Mouse (Mus musculus): Measurements from ENCODE around the gene Cipc.

Cipc gene

GRCm38 (mm10) chr12:86946862-86947574, at the start of gene Cipc:
Cipc (plus strand) TSS chr12:86947043.
- DNase-seq, result peak; percentile 97 to 99

DNA sequence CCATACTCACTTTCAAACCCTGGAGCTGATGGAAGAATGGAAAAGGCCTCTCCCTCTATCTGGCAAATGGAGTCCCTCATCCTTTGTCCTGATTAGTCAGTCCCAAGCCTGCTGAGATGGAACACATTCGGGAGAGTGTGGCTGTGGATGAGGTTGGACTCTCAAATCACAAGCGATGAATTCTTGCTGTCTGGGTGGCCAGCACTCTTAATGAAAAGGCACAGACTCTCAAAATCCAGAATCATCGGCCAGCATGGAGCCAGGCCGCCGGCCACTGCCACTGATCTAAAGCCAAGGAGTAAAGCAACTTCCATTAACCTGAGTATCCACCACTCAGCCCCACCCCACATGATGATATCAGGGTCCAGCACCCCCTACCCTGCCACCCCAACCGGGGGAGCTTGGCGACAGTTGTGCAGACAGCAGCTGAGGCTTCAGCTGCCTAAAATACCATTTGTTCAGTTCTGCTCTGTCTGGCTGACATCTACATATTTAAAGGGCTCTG, 49.0 kb upstream of the Cipc start:
- DNase-seq, result peak in 1 of 2 experiments; percentile 29

- DNase-seq, result no peak
These were observed 48.4 kb upstream of the Cipc start for GRCm38 (mm10) chr12:86898448-86898847.

DNA sequence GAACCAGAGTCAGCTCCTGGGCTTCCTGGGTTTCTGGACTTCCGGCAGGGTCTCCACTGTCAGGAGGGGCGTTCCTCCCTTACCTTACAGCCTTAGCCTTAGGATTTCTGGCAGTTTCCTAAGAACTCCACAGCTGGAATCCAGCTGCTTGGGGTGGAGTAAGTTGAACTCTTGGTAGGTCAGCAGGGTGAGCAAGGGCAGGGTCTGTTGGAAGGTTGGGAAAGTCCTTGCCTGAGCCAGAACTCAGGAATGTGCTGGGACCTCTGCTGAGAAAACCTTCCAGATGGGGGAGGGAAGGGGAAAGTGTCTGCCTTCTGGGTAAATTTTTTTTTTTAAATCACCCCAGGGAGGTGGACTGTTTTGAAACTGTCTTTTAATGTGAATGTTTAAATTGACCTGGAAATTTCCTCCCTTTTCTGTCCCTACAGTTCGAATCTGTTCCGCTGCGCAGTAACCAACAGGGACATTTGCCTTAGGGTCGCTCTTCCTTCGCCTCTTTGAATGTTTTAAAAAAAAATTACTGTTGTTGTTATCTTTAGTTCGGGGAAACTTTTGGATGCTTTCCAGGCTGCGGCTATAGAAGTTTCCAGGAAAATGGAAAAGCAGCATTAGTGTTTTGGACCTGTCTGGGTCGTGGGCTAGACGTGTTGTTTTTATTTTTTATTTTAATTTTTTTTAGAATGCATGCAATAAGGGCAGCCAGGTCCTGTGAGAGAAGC, 47.2 kb upstream of the Cipc start:
- peak; percentile 69 to 77 for DNase-seq

DNA sequence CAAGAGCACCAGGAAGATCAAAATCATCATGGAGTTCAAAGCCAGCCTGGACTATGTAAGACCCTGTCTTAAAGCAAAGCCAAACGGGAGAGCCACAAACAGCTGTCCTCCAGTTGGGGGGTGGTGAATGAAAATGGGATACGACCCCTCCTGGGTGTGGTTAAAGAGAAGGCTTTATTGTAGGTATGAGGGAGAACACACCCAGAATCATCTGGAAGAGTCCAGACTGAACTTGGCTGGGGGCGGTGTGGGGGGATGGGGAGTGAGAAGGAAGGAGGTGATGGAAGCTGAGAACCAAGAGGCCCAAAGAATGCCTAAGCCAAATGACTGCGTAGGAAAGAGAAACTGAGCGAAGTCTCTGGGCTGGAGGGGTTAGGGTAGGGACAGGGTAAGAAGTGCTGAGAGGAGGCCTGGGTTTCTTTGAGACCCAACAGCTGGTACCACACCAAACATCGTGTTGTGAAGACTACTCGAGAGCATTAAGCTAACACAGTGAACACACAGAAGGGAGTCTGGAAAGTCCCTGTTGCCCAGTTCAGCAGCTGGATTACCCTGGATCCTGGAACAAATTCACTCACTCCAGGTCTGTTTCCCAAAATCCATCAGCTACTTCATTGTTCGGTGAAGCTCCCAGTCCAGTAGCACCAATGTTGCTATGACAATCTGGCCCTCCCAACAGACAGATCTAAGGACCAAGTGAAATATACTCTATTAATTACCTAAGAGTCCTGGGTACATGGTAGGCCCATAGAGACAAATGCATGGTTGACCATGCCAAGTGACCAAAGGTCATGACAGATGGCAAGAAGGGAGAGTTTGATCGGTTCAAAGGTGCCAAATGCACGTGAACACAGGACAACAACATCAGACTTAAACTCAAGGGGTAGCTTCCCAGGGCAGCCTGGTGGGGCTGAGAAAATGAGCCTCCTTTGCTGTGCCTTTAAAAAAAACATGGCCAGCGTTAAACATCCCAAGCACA, 42.7 kb upstream of the Cipc start:
- DNase-seq, result no peak

GRCm38 (mm10) chr12:86905203-86905602, 41.6 kb upstream of the Cipc start:
- DNase-seq, result peak; percentile 69 to 79

DNA sequence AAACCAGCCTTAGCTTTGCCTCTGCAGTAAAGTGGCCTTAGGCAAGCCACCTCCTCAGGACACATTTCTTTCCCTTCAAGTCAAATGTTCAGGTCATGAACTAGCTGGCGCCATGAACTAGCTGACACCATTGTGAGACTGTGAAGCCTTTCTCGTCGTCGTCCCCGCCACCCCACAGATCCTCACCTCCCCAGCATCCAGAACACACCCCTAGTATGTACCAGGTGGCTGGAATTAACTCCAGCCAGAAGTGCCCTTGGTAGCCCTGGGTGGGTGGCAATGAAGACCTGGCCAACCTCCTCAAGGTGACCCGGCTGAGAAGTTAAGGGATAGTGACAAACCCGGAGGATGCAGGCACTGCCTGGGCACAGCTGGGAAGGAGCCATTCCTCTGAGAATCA, 41.0 kb upstream of the Cipc start:
- no peak for DNase-seq

GRCm38 (mm10) chr12:86906395-86906794, 40.4 kb upstream of the Cipc start:
- peak; percentile 92 for DNase-seq

GRCm38 (mm10) chr12:86911482-86911931, 35.3 kb upstream of the Cipc start:
- peak; percentile 58 to 62 for DNase-seq

- DNase-seq, result peak in 1 of 2 experiments; percentile 51
These were observed 34.3 kb upstream of the Cipc start for GRCm38 (mm10) chr12:86912335-86913093.

DNA sequence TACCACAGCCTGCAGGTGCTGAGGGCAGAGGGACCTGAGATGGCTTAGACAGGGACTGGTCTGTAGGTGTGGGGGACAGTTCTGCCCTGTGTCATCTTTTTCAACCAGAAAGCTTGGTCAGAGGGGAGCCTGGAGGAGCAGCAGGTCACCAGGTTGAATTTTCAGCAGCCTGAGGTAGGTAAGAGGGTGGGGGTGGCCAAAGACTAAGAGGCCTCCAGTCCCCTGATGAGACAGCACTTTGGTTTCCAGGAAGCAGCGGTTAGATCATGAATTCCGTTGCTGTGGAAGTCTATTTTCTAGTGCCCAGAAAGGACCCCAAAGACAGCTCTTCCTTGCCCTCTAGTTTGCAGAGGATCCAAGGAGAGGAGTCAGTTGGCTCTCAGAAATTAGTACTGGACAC, 32.5 kb upstream of the Cipc start:
- DNase-seq, result no peak

GRCm38 (mm10) chr12:86914756-86915155, 32.1 kb upstream of the Cipc start:
- DNase-seq, result no peak

DNA sequence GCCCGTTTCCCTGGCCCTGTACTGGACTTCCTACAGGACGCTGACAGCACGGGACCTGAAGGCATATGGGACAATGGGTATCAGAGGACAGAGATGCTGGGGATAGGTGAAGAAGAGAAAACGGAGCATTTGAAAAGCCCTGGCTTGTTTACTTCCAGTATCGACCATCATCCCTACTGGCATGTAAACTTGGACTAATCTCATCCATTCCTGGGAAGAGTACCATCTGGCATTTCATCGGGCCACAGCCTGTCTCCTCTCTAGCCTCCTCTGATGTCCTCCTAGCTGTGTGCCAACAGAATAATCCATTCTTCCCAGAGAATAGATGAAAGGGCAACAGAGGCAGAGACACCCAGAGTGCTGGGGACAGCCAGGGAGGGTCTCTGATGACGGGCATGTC, 31.2 kb upstream of the Cipc start:
- DNase-seq, result no peak

DNA sequence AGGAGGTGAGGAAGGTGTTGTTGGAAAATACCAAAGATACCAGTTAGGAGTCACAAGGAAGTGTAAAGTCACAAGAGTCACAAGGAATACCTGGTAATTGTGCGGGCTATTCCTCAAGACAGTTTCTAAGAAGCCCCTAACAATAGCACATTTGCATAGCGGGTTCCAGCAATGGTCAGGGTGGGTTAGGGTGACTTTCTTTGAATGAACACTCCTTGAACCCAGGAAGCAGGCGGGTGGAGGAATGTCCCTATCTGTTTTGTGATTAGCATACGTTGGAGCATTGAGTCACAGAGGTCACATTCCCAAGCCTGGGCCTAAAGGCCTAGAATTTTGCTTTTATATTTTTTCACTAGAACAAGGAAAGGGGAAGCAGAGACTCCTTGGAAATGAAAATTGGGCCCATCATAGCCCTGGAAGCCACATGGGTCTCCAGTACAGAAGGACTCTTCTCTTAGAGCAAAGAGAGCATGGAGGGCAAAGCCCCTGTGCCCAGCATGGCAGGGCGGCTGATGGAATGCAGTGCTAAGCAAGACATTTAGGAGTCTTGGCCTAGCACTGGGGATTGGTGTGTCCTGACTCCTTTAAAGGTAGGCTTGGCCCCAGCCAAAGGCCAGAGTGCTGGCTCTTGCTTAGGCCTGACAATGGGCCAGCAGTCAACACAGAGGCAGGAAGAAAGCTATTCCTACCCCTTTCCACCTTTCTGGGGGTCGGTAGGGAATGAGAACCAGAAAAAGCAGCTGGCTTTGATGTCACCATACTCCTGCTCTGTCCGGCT, 29.9 kb upstream of the Cipc start:
- DNase-seq, result no peak

DNA sequence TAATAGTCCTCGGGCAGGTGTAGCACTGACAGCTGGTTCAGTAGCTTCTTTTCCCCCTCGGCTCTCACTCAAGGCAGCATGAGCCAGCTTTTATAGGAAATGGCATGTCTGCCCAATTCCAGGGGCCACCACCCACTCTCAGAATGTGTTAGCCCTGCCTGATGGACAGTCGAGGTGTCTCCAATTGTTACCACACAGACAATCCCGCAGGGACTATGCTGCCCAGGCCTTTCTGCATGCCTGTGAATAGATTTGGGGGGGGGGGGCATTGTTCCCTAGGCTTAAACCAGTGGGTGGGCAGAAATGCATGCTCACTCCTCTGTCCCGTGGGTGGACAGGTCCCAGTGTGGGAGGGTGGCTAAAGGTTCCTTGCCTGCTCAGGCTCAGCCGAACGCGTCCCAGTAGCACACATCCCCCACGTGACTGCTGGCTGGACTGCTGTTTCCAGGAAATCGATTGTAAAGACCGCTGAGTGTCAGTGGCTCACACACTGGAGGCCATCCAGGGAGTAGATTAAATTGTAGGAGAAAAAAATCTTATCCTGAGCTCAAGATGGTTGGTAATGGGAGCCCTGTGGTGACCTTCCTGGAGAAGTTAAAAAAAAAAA, 28.4 kb upstream of the Cipc start:
- DNase-seq, result peak; percentile 66 to 73

GRCm38 (mm10) chr12:86918983-86919722, 27.7 kb upstream of the Cipc start:
- DNase-seq, result peak in 1 of 2 experiments; percentile 31

DNA sequence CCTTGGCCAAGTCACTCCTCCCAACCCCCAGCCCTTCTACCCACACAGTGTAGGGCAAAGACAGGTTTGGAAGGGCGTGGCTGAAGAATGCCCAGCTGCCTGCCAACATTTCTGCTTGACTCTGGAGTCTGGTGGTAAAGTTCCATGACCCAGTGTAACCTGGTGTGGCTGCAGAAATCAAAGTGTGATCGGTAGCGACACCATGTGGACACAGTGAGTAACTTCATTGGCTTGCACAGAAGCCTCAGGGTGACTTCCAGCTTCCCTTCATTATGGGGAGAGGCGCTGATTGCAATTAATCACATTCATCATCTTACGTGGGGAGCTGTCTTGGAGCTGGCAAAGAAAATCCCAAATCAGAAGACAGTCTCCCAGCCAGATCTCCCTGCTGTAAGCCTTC, 23.0 kb upstream of the Cipc start:
- peak; percentile 82 to 86 for DNase-seq

DNA sequence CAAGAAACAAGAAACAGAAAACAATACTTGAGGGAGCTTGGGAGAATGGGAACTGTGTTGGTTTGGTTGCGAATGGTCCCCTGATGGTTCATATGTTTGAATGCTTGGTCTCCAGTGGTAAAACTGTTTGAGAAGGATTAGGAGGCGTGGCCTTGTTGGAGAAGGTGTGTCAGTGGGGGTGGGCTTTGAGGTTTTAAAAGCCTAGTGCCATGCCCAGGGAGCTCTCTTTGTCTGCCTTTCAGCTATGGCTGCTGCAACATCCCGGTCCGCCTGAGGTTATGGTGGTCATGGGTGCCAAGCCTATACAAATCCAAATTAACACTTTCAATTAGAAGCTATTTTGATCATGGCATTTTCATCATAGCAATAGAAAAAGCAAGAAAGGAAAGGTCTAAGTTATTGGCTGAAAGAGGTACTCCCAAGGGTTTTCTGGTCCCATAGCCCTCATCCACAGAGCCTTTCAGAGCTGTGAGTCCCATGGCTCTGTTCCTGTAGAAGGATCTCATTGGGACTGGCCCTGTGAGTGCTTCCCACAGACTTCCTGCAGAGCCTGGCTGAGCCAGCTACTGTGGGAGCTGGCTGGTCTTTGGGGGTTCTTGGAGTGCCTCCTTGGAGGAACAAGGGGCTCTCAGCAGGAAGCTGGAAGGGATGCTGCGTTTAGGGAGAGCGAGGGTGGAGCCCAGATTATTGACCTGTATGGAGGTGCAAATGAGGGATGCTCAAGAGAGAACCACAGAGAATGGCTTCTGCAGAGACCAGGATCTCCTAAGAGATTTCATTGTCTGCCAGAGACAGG, 15.7 kb upstream of the Cipc start:
- DNase-seq, result no peak

DNA sequence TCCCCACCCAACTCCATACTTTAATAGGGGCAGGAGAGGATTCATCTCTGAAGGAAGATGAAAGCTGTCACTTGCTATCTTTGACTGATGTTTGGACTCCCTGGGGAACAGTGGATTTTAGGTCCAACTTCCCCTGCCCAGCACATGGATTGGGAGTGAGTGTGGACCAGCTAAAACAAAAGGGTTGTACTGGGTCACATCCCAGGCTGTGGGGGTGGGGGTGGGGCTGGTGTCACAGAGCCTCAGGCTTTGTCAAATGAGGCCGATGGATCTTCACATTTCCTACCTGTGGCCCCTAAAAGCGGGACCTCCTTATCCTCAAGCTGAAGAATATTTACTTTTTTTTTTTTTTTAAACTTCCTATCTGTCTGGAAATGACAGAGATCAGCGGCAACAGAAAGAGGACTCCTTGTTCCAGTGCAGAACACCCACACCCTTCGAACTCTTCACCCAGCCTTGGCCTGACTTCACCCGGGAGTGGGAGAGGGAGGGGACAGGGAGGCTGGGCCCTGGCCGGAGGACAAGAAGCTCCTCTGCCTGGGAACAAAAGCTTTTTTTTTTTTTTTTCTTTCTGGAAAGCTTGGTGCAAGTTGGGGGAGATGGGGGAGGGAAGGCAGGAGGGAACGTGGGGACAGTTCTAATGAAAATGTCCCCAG, 14.8 kb upstream of the Cipc start:
- DNase-seq, result peak; percentile 52 to 72

Data from kidney, postnatal 4 days (tissue).